Mouse (Mus musculus) T-helper 17 cell (primary cell): ENCODE results near the gene Dhx58.

Experiments
- in situ Hi-C, 2 experiments: fragments of 300-600 bp; cut with MboI, MseI; formaldehyde crosslinking; loops; 1 replicate in 1 of 2; 2 replicates in 1 of 2; pipeline ENCODE4 v1.15.1; 2025; ENCODE audit warnings: high pct_unique_total_duplicates in 2 of 2

Gene Dhx58

GRCm38 (mm10) chr11:100648405-100648804, 55.7 kb downstream of the Dhx58 start:
- in situ Hi-C loops = loop anchor here in 1 of 2 experiments (10.0 kb wide), 1 partner anchor 46 kb away; the partner anchor contains the start of gene Zfp385c

- in situ Hi-C loops = loop anchor here in 1 of 2 experiments (10.0 kb wide), 1 partner anchor 49 kb away; the partner anchor contains the start of gene Zfp385c
These were observed 57.8 kb downstream of the Dhx58 start for GRCm38 (mm10) chr11:100646265-100646664.
